Mouse (Mus musculus) forebrain, embryonic 16.5 days (tissue): ENCODE data around the gene Dcxr. TPM values are rescaled to one million over a fixed set of nuclear protein-coding genes. Genes with fewer than 3 reads are reported as not detected.

Experiments used
- polyA plus RNA-seq: library from polyadenylated mRNA; unstranded; fragments of >200 nt; fragmentation: Nextera tagmentation; extraction: Ambion mirVana; gene quantifications from 2 replicates; pipeline ENCODE4 v1.2.1, GENCODE M21; 2015

The Dcxr gene
- polyA plus RNA-seq, 1 experiment from 2014 or later: 7.6 TPM

Other genes starting within 250 kb of the Dcxr start
- gene Mrpl12, start 242.7 kb downstream of the Dcxr start, polyA plus RNA-seq: 107 and 119 TPM in 2 replicates
- 26.5 and 29.5 TPM in 2 replicates for gene Slc25a10, start 235.4 kb downstream of the Dcxr start, polyA plus RNA-seq
- gene Gcgr, start 196.6 kb downstream of the Dcxr start, polyA plus RNA-seq: 0.43 TPM in 1 of 2 replicates, not detected in the other
- gene Mcrip1, start 177.6 kb downstream of the Dcxr start, polyA plus RNA-seq: 222 and 241 TPM in 2 replicates
- not detected in 2 replicates for gene Ppp1r27, start 176.1 kb downstream of the Dcxr start, polyA plus RNA-seq
- gene P4hb, start 154.0 kb downstream of the Dcxr start, polyA plus RNA-seq: 238 and 265 TPM in 2 replicates
- 477 and 485 TPM in 2 replicates for gene Arhgdia, start 145.7 kb downstream of the Dcxr start, polyA plus RNA-seq
- gene Alyref, start 128.9 kb downstream of the Dcxr start, polyA plus RNA-seq: 287 and 320 TPM in 2 replicates
- gene Anapc11, start 128.9 kb downstream of the Dcxr start, polyA plus RNA-seq: 178 and 192 TPM in 2 replicates
- gene Npb, start 118.8 kb downstream of the Dcxr start, polyA plus RNA-seq: not detected in 2 replicates
- 175 and 234 TPM in 2 replicates for gene Pcyt2, start 109.3 kb downstream of the Dcxr start, polyA plus RNA-seq
- gene Sirt7, start 102.0 kb downstream of the Dcxr start, polyA plus RNA-seq: 50.2 and 50.6 TPM in 2 replicates
- 39.9 and 40.1 TPM in 2 replicates for gene Mafg, start 93.7 kb downstream of the Dcxr start, polyA plus RNA-seq
- gene Pycr1, start 83.5 kb downstream of the Dcxr start, polyA plus RNA-seq: 34.9 and 36.5 TPM in 2 replicates
- 0.75 TPM in 1 of 2 replicates, not detected in the other for gene Myadml2, start 79.1 kb downstream of the Dcxr start, polyA plus RNA-seq
- gene Notum, start 66.1 kb downstream of the Dcxr start, polyA plus RNA-seq: 0.67 and 0.77 TPM in 2 replicates
- gene Aspscr1, start 54.3 kb downstream of the Dcxr start, polyA plus RNA-seq: 132 and 158 TPM in 2 replicates
- gene Cenpx, start 13.5 kb downstream of the Dcxr start, polyA plus RNA-seq: 82.8 and 95.0 TPM in 2 replicates
- gene Lrrc45, start 13.4 kb downstream of the Dcxr start, polyA plus RNA-seq: 91.0 and 118 TPM in 2 replicates
- 251 and 347 TPM in 2 replicates for gene Rac3, start 5.8 kb downstream of the Dcxr start, polyA plus RNA-seq
- 0.92 and 4.8 TPM in 2 replicates for gene Cbr2, start 4.8 kb upstream of the Dcxr start, polyA plus RNA-seq
- 1.7 and 2.2 TPM in 2 replicates for gene Hmga1b, start 35.5 kb upstream of the Dcxr start, polyA plus RNA-seq
- 95.2 and 119 TPM in 2 replicates for gene Rfng, start 56.9 kb upstream of the Dcxr start, polyA plus RNA-seq
- 287 and 305 TPM in 2 replicates for gene Gps1, start 57.0 kb upstream of the Dcxr start, polyA plus RNA-seq
- gene Dus1l, start 69.1 kb upstream of the Dcxr start, polyA plus RNA-seq: 53.4 and 56.9 TPM in 2 replicates
- gene Fasn, start 97.3 kb upstream of the Dcxr start, polyA plus RNA-seq: 92.0 and 97.4 TPM in 2 replicates
- 7.3 and 8.8 TPM in 2 replicates for gene Ccdc57, start 205.6 kb upstream of the Dcxr start, polyA plus RNA-seq
- gene Slc16a3, start 221.2 kb upstream of the Dcxr start, polyA plus RNA-seq: 7.7 and 9.5 TPM in 2 replicates